Mouse (Mus musculus) CD4-positive, CD25-positive, alpha-beta regulatory T cell, adult 4 months (primary cell): ENCODE data around the gene Tln2. TPM values are rescaled to one million over a fixed set of nuclear protein-coding genes. Genes with fewer than 3 reads are reported as not detected.

Experiments used
- ATAC-seq: one replicate; pipeline ENCODE4 v1.8.0; 2017
- polyA plus RNA-seq, 2 experiments: library from polyadenylated mRNA; unstranded; fragments of 100-300 nt; shearing (Covaris generic); gene quantifications; one replicate each; pipeline ENCODE4 v1.2.1; 2017

The Tln2 gene
- polyA plus RNA-seq, 2 experiments from 2014 or later: 0.22 TPM; not detected in 1

DNA sequence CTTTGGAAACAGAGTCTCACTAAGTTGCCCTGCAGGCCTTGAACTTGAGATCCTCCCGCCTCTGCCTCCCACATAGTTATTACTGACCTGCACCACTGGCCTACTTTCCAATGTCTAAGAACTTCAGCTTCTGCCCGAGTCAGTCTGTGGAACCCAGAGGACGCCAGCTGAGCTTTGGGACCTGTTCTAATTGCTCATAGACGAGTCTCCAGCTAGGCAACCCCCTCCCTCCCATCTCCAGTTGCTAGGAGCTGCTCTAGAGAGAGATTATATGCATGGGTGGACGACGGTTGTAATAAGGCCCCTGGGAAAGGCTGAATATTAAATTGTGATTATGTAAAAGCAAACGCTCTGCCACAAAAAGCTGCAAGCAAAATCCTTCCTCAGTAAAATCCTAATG, 364.2 kb downstream of the Tln2 start:
- ATAC-seq: no peak

DNA sequence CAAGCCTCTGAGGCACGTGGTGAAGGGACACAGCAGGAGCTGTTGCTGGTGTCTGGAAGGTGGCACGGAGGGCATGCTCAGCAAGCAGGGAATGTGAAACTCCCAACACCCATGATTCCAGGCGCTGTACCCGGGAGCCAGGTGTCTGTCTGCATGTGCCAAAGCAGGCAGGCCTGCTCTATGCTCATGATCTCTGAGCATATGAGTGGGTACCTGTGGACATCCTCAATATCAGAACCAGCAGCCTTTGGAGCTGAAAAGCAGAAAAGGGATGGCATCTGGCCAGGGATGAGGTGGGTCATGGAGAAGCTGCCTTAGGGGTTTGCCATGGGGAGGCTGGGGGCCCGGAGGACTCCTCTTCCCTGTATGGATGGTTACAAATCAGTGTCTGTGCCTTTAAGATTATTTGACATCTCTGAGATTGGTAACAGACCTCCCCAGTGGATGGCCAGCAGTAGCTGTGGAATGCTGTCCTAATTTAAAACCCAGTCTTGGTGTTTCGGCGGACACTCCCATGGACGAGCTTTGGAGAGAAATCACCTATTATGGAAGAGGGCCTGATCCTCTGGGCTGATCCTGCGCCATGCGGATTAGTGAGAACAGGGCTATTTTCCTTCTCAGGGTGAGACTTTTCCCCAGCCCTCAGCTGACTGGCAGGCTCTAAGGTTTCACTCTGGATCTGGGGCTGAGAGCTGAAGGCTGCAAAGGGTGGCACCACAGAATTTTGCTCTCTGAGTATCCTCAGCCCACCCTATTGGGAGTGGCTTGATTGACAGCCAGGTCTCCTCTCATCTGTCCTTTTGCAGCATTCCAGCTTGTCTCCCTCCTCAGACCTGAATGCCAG, 367.8 kb downstream of the Tln2 start:
- ATAC-seq: no peak

DNA sequence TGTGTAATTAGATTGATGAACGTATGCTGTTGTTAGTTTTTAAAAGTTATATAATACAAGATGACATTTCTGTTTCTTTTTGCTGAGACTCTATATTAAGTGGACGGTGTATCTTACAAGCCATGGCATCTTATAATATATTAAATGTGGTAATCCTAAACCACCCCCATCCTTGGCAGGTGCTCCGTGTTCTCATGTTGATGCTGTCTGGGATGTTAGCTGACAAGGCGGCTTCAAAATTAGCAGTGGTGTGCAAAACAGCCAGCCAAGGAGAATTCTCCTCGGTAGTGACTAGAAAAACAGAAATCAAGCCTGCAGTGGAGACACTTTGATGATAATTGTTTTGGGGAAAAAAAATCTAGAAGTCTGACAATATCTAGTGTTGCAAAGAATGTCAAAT, 371.8 kb downstream of the Tln2 start:
- no peak for ATAC-seq

DNA sequence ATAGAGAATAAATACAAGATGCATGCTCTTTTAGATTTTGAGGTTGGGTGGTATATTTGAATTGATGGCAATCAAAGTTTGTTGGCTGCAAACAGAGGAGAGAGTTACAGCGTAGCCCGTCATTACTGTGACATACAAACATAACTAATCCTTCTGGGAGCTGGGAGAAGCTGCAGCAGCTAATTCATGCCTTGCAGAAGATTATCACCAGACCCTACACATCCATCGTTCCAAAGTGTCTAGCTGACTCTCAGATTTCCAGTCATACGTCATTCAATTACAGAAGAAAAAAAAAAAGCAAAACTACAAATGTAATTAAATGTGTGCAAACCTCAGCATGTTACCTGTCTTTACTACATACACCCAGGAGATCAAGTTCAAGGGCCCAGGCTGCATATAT, 372.3 kb downstream of the Tln2 start:
- ATAC-seq: no peak

DNA sequence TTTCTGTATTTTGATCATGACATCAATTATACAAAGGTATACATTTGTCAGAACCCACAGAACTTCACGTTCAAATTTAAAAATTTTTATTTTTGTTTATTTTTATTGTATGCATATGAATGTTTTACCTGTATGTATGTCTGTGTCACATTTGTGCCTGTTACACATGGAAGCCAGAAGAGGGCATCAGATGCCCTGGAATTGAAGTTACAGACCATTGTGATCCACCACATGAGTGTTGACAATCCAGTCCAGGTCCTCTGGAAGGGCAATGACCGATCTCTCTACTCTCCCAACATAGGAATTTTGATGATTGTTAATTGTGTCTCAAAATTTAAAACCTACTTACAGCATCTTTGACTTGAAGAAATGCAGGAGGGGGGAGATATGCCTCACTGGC, 374.9 kb downstream of the Tln2 start:
- ATAC-seq: no peak

DNA sequence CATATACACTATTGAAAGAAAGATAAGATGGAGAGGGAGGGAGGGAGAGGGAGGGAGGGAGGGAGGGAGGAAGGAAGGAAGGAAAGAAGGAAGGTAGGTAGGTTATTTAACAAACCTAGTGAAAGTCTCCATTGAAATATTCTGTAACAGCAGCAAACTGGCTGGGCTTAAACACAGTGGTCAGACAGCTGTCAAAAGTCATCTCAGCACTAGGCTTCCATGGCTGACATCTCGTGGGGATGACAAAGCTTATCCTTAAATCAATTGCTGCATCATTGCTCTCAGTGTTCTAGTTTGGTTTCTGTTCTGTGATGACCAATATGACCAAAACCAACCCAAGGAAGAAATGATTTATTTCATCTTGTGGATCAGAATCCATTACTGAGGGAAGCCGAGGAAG, 376.0 kb downstream of the Tln2 start:
- ATAC-seq: no peak

DNA sequence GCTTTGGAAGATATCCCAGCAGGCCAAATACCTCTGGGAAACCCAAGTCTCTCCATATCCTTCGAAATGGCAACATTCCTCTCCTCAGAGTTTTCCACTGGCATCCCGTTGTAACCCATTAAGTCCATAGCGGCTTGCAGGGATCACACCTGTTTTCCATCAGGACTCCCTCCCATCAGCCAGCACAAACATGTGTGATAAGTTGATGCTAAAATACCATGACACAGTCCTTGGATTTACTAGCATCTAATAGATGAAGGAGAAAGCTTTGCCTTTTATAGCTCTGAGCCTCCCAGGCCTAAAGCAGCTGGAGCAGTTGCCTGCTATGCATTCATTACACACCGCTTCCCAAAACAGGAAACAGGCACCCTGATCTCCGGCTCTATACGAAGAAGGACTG, 377.5 kb downstream of the Tln2 start:
- no peak for ATAC-seq

DNA sequence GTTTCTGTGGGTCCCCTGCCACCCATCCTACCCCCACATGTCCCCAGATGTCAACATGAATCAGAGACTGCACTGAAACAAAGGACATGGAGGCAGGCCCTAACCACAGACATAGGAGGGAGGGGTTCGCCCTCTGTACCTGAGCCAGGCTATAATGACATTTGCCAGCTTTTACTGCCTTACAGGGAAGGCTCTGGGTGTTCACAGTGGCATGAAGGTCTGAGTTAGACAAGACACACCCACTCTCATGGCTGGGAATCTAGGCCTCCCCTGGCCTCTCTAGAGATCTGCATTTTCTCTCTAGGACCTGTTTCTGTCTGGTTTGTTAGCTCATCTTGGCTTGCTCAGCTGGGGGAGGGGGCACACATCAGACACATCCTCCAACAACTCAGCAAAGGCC, 380.8 kb downstream of the Tln2 start:
- no peak for ATAC-seq

DNA sequence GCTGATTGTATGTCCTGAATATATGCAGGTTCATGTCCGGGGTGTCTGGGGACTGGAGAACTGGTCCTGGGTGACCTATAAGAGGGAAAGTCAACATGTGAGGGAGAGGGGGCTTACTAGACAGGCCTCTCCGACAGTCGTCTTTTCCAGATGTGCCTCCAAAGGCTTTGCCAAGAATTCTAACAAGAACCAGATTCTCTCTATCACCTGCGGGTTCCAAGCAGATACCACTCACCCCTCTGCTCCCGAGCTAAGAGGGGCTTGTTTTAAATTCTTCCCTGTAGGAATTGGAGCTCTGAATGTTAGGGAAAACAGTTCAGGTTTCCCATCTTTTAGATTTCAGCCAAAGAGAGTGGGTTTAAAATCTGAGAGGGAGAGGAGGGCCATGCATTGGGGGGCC, 381.3 kb downstream of the Tln2 start:
- no peak for ATAC-seq

DNA sequence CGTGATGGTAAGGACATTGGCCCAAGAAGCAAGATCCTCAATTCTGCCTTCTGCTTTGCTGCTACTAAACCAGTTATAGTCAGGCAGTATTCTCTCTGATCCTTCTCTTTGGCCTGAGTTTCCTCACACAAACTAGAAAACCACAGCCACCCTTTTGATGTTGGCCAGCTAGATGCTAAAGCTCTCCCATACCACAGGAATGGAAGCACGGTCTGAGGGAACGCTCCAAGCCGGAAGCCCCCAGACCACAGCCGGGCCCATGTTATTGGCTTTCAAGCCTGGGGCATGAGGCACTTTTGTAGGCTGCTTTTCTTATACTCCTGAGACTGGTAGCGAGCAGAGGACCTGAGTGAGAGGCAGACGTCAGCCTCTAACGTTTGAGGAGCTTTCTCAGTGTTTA, 383.4 kb downstream of the Tln2 start:
- no peak for ATAC-seq

DNA sequence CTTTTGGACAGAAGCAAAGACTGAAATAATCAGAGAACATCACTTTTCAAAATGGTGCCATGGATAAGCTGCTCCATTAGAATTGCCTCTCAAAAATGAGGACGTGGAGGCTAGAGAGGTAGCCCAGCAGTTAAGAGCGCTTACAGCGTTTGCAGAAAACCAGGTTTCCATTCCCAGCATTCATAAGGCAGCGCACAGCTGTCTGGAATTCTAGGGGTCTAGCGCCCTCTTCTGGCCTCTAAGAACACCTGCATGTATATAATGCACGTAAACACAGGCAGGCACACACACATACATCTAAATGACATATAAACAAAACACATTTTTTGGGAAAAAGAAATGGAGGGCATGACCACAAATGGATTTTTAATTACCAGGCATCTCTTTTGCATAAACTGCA, 385.7 kb downstream of the Tln2 start:
- ATAC-seq: no peak

DNA sequence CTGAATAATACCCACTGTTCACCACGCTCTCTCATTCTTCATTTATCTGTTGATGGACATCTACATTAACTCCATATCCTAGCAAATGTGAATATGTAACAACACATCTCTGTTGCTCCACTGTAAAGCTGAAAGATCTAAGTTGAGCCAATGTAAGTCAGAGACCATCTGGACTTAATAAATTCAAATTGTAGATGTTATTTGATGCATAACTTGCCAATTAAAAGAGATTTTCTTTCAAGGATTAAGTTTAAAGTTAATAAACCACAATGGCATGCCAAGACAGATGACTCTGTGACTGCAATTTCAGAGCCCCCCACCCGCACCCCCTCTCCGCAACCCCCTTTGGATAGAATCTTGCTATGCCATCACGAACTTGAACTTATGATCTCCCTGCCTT, 386.3 kb downstream of the Tln2 start:
- no peak for ATAC-seq

DNA sequence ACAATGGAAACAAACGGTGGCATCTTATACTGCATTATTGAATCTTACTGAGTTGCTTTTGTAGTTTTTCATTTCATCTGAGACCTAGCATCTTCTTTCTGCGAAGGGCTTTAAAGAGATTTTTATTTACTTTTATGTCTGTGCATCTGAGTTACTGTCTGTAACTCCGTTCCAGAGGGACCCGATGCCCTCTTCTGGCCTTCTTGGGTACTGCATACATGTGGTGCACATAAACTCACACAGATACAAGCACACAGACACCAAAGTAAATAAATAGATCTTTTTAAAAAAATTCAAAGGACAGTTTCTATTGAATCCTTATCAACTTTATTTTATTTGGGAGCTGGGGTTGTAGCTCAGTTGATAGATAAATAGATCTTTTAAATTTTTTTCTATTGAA, 388.1 kb downstream of the Tln2 start:
- no peak for ATAC-seq

DNA sequence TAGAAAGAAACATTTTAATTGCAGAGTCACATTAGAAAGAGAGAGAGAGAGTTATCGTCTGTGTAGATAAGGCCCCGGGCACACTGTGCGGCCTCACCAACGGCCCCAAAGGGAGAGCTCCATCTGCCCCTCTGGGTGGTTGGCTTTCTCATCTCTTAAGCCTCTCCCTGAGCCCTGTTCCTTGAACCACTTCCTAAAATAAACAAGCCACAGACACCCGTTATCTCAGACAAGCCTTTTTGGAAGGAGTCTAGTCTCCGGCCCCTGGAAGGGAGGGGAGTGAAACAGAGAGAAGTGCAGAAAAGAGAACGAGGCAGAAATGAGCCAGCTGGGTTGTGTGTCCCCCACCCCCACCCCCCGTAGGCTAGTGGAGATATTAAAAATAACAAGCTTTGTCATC, 388.7 kb downstream of the Tln2 start:
- ATAC-seq: no peak

DNA sequence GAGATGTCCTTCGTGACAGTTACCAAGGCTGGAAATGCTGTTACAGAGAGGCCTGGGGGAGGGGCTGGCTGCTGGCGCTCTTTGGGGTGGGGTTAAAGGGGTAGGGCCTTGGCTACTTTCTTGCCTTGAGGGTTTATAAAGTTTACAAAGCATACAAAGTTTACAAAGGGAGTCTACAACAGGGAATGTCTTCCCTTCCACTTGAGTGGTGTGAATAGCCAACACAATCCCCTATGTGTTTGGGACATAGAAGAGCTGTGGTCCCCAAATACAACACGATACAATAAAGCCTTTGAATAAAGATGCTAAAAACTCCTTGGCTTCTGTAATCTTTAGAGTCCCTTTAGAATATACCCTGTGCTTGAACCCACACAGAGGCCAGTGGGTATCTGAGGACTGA, 389.5 kb downstream of the Tln2 start:
- no peak for ATAC-seq

Other genes starting within 250 kb of the Tln2 start
- not detected for gene C2cd4b, start 199.7 kb upstream of the Tln2 start, polyA plus RNA-seq